Mouse (Mus musculus): ENCODE results near the gene Kat6b.

GRCm38 (mm10) chr14:21433415-21433814 lies 47.8 kb upstream of the Kat6b start:
- TF ChIP-seq POLR2A (IDR thresholded peaks at IDR 0.05; ENCODE audit: borderline replicate concordance, insufficient read depth, low read length) (no peak), CTCF (IDR thresholded peaks at IDR 0.05; ENCODE audit: borderline replicate concordance, insufficient read depth, low read depth, low read length) (no peak)
